Mouse (Mus musculus) right cerebral cortex, adult 18-20 months (tissue): ENCODE measurements around the gene 1700113H08Rik.

ENCODE experiments used
- DNase-seq: peaks from one replicate; pipeline ENCODE4 v3.0.0; 2022; ENCODE audit warnings: mixed read lengths

The 1700113H08Rik gene

DNA sequence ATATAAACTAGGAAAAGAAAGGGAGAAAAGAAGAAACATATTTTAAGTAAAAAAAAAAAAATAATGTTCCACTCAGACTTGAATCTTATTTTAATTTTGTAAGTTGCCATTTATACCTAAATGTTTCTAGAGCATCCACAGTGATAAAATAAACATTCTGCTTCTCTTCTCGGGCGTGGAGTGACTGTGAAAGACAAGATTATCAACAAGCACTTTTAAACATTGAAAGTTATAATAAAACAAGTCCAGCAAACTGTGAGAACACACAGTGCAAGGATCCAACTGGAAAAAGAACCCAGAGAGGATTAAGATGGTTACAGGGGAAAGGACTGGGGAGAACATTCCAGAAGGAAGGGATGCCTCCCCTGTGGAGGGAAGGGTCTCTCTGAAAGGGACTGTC, 155.0 kb downstream of the 1700113H08Rik start:
- peak; percentile 1 for DNase-seq

DNA sequence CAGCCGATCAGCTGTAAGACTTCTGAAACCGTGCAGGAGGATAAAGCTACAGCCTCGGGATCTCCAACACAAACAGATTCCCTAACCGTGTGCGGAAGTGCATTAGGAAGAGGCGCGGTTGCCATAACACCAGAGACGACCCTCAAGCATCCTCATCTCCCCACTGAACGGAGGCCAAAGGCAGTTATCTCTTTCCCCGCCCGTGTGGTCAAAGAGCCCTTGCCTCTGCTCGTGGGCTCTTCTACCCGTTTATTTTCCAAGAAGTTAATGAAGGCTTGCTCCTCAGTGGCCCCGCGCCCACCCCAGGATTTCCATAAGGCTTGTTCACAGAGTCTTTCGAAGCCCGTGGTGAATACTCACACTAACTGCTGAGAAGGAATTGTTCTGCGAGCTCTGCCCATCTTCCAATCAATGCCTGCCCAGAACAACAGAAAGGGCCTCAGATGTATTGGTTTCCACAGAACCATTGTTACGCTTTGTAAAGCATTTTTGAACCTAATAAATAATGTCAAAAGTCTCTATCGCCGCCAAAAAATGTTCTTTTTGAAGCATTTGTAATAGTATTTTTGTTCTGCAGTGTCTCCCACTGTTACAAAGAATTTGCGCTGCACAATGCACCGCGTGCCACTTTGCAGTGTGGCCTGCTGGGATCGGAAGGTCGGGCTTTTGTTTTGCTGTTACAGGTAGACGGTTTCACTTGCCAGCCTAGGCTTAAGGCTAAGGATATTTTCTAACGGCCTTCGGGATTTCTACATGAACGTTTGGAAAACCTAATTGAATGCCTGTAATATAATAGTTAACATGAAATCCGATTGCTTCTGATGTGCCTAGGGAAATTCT, 172.4 kb downstream of the 1700113H08Rik start:
- DNase-seq = no peak

DNA sequence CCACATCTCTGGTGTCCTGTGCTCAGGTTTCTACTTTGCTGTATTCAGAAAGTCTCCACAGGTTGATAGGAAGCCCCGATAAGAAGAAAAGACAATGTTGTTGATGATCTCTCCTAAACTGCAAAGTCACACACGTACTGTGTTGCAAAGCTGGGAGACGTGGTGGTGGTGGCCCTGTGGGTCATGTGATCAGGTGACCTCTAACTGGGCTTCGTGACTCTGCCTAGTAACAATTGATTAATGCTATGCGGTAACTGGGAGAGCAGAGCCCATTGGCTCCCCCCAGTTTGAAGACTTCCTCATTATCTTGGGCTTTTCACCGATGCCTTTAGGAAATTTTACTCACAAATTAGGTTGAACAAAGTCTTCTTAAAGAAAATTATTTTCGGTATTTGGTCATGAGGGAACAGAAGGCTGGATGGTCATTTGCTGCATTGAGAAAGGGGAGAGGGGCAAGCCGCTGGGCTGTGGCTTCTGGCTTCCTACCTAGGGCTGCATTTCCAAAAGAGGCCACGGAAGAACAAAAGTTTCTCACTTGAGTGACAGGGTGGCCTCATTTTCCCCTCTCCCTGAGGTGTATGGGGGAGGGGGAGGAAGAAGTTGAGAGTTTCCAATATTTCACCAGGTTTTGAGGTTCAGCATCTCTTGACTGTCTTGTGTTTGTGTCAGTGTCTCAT, 181.6 kb downstream of the 1700113H08Rik start:
- DNase-seq = no peak

DNA sequence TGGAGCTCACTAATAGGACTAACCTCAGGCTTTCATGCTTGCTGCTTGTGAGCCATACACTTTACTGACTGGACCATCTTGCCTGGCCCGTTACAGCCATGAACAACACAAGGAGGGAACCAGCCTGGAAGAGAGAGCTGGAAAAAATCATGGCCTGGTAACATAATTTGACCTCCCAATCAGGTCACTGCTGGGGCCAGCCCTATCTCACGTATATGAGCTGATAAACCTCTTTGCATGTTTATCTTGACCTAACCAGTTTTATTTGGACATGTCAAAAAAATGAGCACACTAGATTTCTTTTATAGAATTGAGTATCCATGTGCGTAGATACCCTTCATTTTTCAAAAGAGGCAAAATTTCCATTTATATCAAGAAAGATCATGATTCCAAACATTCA, 213.9 kb downstream of the 1700113H08Rik start:
- DNase-seq = no peak

DNA sequence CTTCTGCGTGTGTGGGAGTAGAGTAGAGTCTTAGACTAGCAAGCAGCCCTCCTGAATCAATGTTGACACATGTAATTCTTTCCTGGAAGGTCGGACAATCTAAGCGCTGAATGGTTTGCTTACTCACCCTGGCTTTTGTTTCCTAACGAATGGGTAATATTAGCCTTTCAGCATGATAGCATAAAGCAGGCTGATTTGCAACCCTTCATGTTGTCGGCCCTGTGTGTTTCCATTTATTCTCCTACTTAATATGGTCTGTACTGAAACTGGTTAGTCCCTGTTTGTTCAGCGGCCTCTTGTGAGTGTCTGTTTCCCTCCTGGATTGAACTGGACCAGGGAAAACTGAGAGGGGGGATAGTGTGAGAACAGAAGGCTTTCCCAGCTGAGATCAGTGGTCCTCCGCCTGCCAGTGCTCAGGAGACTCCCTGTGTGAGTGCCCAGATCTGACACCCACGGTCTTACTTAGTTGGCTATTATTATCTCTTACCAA, 214.3 kb downstream of the 1700113H08Rik start:
- no peak for DNase-seq

DNA sequence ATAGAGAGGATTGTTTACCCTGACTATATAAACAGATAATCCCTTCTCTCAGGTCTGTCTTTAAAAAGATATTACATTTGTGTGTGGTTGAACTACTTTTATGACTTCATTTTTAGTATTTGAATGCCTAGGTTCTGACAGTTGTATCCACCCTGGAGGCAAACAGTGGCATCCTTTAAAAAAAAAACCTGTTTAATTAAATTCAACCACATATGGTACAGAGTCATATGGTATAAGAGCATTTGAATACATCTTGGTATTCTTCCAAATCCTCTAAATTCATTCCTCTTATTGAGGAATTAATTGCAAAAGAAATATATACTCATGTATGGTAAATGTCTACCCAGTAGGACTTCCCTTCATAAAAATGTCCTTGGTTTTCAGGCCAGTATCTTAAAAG, 217.2 kb downstream of the 1700113H08Rik start:
- DNase-seq = no peak
